Mouse (Mus musculus) CH12.LX (cell line): ENCODE results near the gene Grap. TPM values are rescaled to one million over a fixed set of nuclear protein-coding genes. Genes with fewer than 3 reads are reported as not detected.

ENCODE experiments used
- DNase-seq: peaks from one replicate; pipeline ENCODE4 v3.0.0-alpha.2; 2013; ENCODE audit errors: extremely low read depth
- H3K27ac ChIP-seq: 2 replicates; pipeline ENCODE4 v1.5.1; 2012; ENCODE audit warnings: low read depth, mild to moderate bottlenecking, control low read depth, moderate library complexity; ENCODE audit not compliant: insufficient read depth
- H3K27me3 ChIP-seq: replicated peaks from 2 replicates; pipeline ENCODE3; 2012; ENCODE audit warnings: inconsistent platforms
- H3K36me3 ChIP-seq, 2 experiments: replicated peaks in 1 of 2; 2 replicates each; pipeline versions ENCODE3 to v1.6.1; 2012; ENCODE audit warnings: inconsistent platforms in 1 of 2, low read length in 1 of 2, mild to moderate bottlenecking in 1 of 2, mixed read lengths in 1 of 2, moderate library complexity in 1 of 2; ENCODE audit not compliant: control insufficient read depth in 1 of 2, insufficient read depth in 1 of 2
- H3K4me1 ChIP-seq, 2 experiments: 2 replicates each; pipeline ENCODE4 v1.6.1; 2012; ENCODE audit warnings: inconsistent platforms in 1 of 2, moderate library complexity in 1 of 2; ENCODE audit not compliant: insufficient read depth in 2 of 2, control insufficient read depth in 1 of 2
- H3K4me2 ChIP-seq: 2 replicates; pipeline ENCODE4 v1.6.1; 2012; ENCODE audit warnings: low read depth, mild to moderate bottlenecking, control low read depth; ENCODE audit not compliant: poor library complexity, insufficient read depth, severe bottlenecking
- H3K4me3 ChIP-seq, 3 experiments: fragments of 150-350 bp in 1 of 3; sonication (generic) in 1 of 3; replicated peaks in 1 of 3; 2 replicates each; pipeline versions ENCODE3 to v1.5.1; 2011 to 2012; ENCODE audit warnings: low read depth in 2 of 3, low read length in 2 of 3, mild to moderate bottlenecking in 2 of 3, moderate library complexity in 2 of 3, control low read depth in 1 of 3, improper control_type of control experiment in 1 of 3, inconsistent platforms in 1 of 3, mixed read lengths in 1 of 3; ENCODE audit not compliant: poor library complexity in 1 of 3
- H3K79me2 ChIP-seq: replicated peaks from 2 replicates; pipeline ENCODE4 v1.6.1; 2012; ENCODE audit warnings: mild to moderate bottlenecking, moderate library complexity; ENCODE audit not compliant: control insufficient read depth, poor library complexity, insufficient read depth, severe bottlenecking; ENCODE audit errors: extremely low read depth
- H3K9ac ChIP-seq: 2 replicates; pipeline ENCODE4 v1.6.1; 2012; ENCODE audit warnings: low read depth, mild to moderate bottlenecking, control low read depth, moderate library complexity; ENCODE audit not compliant: insufficient read depth
- H3K9me3 ChIP-seq: replicated peaks from 2 replicates; pipeline ENCODE3; 2012; ENCODE audit warnings: low read length, inconsistent platforms, mixed read lengths
- BHLHE40 ChIP-seq: IDR thresholded peaks from 2 replicates; pipeline ENCODE4 v1.6.1; 2011; ENCODE audit warnings: mild to moderate bottlenecking, low read depth, low read length, improper control_type of control experiment
- CHD2 ChIP-seq: IDR thresholded peaks from 2 replicates; pipeline ENCODE4 v1.6.1; 2011; ENCODE audit warnings: low read length, improper control_type of control experiment
- ETS1 ChIP-seq: conservative IDR thresholded peaks from 2 replicates; pipeline ENCODE4 v1.6.1; 2012; ENCODE audit warnings: low read depth, mild to moderate bottlenecking, inconsistent platforms, low read length, improper control_type of control experiment, moderate library complexity
- GABPA ChIP-seq: IDR thresholded peaks from 2 replicates; pipeline ENCODE4 v1.6.1; 2012; ENCODE audit warnings: low read depth, low read length, improper control_type of control experiment, inconsistent platforms; ENCODE audit not compliant: insufficient replicate concordance
- HCFC1 ChIP-seq: IDR thresholded peaks from 2 replicates; pipeline ENCODE4 v1.6.1; 2012; ENCODE audit warnings: low read depth, mild to moderate bottlenecking, inconsistent platforms, low read length, improper control_type of control experiment
- JUN ChIP-seq: IDR thresholded peaks from 2 replicates; pipeline ENCODE4 v1.6.1; 2011; ENCODE audit warnings: low read depth, mild to moderate bottlenecking, low read length, improper control_type of control experiment, moderate library complexity; ENCODE audit not compliant: insufficient read depth
- JUND ChIP-seq: conservative IDR thresholded peaks from 2 replicates; pipeline ENCODE4 v1.6.1; 2011; ENCODE audit warnings: low read depth, low read length, improper control_type of control experiment
- KAT2A ChIP-seq: IDR thresholded peaks from 2 replicates; pipeline ENCODE4 v1.6.1; 2012; ENCODE audit warnings: low read length, improper control_type of control experiment, inconsistent platforms; ENCODE audit not compliant: insufficient replicate concordance
- MAFK ChIP-seq: IDR thresholded peaks from 2 replicates; pipeline ENCODE4 v1.6.1; 2011; ENCODE audit warnings: low read length, improper control_type of control experiment; ENCODE audit not compliant: insufficient replicate concordance
- MAX ChIP-seq: IDR thresholded peaks from 2 replicates; pipeline ENCODE4 v1.6.1; 2011; ENCODE audit warnings: low read length, improper control_type of control experiment
- MAZ ChIP-seq: IDR thresholded peaks from 2 replicates; pipeline ENCODE4 v1.6.1; 2012; ENCODE audit warnings: low read depth, mild to moderate bottlenecking, inconsistent platforms, low read length, improper control_type of control experiment, moderate library complexity
- MEF2A ChIP-seq: IDR thresholded peaks from 2 replicates; pipeline ENCODE4 v1.6.1; 2014; ENCODE audit warnings: low read depth, mild to moderate bottlenecking, inconsistent platforms, low read length, improper control_type of control experiment, borderline replicate concordance
- NELFE ChIP-seq: IDR thresholded peaks from 2 replicates; pipeline ENCODE4 v1.6.1; 2011; ENCODE audit warnings: low read depth, low read length, improper control_type of control experiment
- NRF1 ChIP-seq: IDR thresholded peaks from 2 replicates; pipeline ENCODE4 v1.6.1; 2014; ENCODE audit warnings: low read depth, mild to moderate bottlenecking, inconsistent platforms, low read length, improper control_type of control experiment, moderate library complexity
- PAX5 ChIP-seq: IDR thresholded peaks from 2 replicates; pipeline ENCODE4 v1.6.1; 2012; ENCODE audit warnings: low read length, inconsistent platforms, mixed read lengths
- POLR2A ChIP-seq: IDR thresholded peaks from 2 replicates; pipeline ENCODE4 v1.6.1; 2011; ENCODE audit warnings: low read depth, mild to moderate bottlenecking, improper control_type of control experiment, low read length
- RAD21 ChIP-seq: IDR thresholded peaks from 2 replicates; pipeline ENCODE4 v1.6.1; 2011; ENCODE audit warnings: low read depth, mild to moderate bottlenecking, low read length, improper control_type of control experiment, moderate library complexity
- RCOR1 ChIP-seq: conservative IDR thresholded peaks from 2 replicates; pipeline ENCODE4 v1.6.1; 2012; ENCODE audit warnings: low read depth, mild to moderate bottlenecking, inconsistent platforms, low read length, improper control_type of control experiment
- SIN3A ChIP-seq: IDR thresholded peaks from 2 replicates; pipeline ENCODE4 v1.6.1; 2012; ENCODE audit warnings: low read length, improper control_type of control experiment, inconsistent platforms
- SMC3 ChIP-seq: IDR thresholded peaks from 2 replicates; pipeline ENCODE4 v1.6.1; 2011; ENCODE audit warnings: low read depth, low read length, improper control_type of control experiment
- TBP ChIP-seq: conservative IDR thresholded peaks from 2 replicates; pipeline ENCODE4 v1.6.1; 2011; ENCODE audit warnings: low read depth, low read length, improper control_type of control experiment
- TCF12 ChIP-seq: IDR thresholded peaks from 2 replicates; pipeline ENCODE4 v1.6.1; 2014; ENCODE audit warnings: low read depth, mild to moderate bottlenecking, inconsistent platforms, low read length, improper control_type of control experiment
- UBTF ChIP-seq: IDR thresholded peaks from 2 replicates; pipeline ENCODE4 v1.6.1; 2012; ENCODE audit warnings: low read depth, mild to moderate bottlenecking, inconsistent platforms, low read length, improper control_type of control experiment, moderate library complexity
- USF2 ChIP-seq: conservative IDR thresholded peaks from 2 replicates; pipeline ENCODE4 v1.6.1; 2011; ENCODE audit warnings: low read depth, low read length, improper control_type of control experiment
- ZC3H11A ChIP-seq: IDR thresholded peaks from 2 replicates; pipeline ENCODE4 v1.6.1; 2012; ENCODE audit warnings: low read depth, mild to moderate bottlenecking, inconsistent platforms, low read length, improper control_type of control experiment
- ZKSCAN1 ChIP-seq: IDR thresholded peaks from 2 replicates; pipeline ENCODE4 v1.6.1; 2012; ENCODE audit warnings: low read depth, inconsistent platforms, low read length, improper control_type of control experiment, borderline replicate concordance
- ZMIZ1 ChIP-seq: IDR thresholded peaks from 2 replicates; pipeline ENCODE4 v1.6.1; 2012; ENCODE audit warnings: low read depth, mild to moderate bottlenecking, inconsistent platforms, low read length, improper control_type of control experiment
- ZNF384 ChIP-seq: IDR thresholded peaks from 2 replicates; pipeline ENCODE4 v1.6.1; 2012; ENCODE audit warnings: low read depth, low read length, improper control_type of control experiment, inconsistent platforms
- dilution Hi-C: fragments of 300-500 bp; cut with MboI; formaldehyde crosslinking; loops from 2 replicates; pipeline ENCODE4 v1.14.3; 2020; ENCODE audit warnings: low sequenced_read_pairs; ENCODE audit not compliant: extremely low pct_unique_long_range_greater_than_20kb, extremely low pct_ligation_motif_present
- in situ Hi-C: fragments of 300-500 bp; cut with MboI; formaldehyde crosslinking; loops from 3 replicates; pipeline ENCODE4 v1.14.3; 2019; ENCODE audit warnings: low sequenced_read_pairs, low pct_ligation_motif_present, low pct_unique_long_range_greater_than_20kb, mixed read lengths
- polyA plus RNA-seq: library from polyadenylated mRNA; unstranded; fragments of >175 nt; gene quantifications from 2 replicates; pipeline ENCODE4 v1.2.1, GENCODE M21; 2012; ENCODE audit warnings: low read depth; ENCODE audit not compliant: insufficient read length
- total RNA-seq, 2 experiments: library from RNA; depleted of rRNA; stranded (reverse); fragments of 300-350 nt in 1 of 2; fragments of >200 nt in 1 of 2; gene quantifications; 2 replicates each; pipeline ENCODE4 v1.2.3; 2012 to 2014

Gene Grap
- total and polyA plus RNA-seq, 3 experiments = 274 to 412 (median 280) TPM

DNA sequence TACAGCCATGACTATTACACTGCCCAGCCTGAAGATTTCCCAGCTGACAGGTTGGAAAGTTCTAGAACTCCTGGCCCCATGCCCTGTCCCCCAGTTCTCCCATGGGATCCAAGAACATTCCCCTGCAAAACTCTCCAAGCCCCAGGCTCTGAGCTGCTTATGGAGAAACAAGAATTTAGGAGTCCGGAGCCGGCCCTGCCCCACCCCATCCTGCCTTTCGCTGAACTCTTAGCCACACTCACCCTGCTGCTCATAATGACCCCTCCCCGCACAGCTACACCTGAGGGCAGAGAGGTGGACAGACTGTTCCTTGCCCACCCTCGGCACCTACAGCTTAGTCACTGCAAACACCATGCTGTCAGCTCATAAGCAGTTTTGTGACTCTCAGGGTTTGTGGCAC is 14.7 kb downstream of the Grap start:
- Histone ChIP-seq H3K36me3 (peaks cover 97 to 100% of the 10 kb centered on the region in 2 experiments), H3K4me3 (no peak overlapping the region), H3K27me3 (no peaks in the 10 kb centered on the region), H3K9ac (no peak overlapping the region), H3K4me2 (no peak overlapping the region; the same call in 1 of the 2 replicates), H3K79me2 (peaks cover 39% of the 10 kb centered on the region), H3K27ac (peak overlapping the region; percentile 93), H3K9me3 (no peaks in the 10 kb centered on the region), H3K4me1 (peaks cover 60 to 99% of the 10 kb centered on the region in 2 experiments)
- in situ Hi-C loops = loop anchor here (5.0 kb wide), 1 partner anchor 35 kb away; no protein-coding TSS in a partner anchor
- peak; percentile 39; the same call in 1 of the 2 replicates for TF ChIP-seq ZMIZ1
- no peak for TF ChIP-seq ZC3H11A
- TF ChIP-seq MEF2A = no peak
- TF ChIP-seq USF2 = no peak
- no peak for TF ChIP-seq GABPA
- no peak for TF ChIP-seq TCF12
- 0 out of 2 replicates have a peak, but pooled peaks have one; percentile 0 for TF ChIP-seq SIN3A
- no peak for TF ChIP-seq HCFC1
- TF ChIP-seq JUN = no peak
- 0 out of 2 replicates have a peak, but pooled peaks have one; percentile 60 for TF ChIP-seq RCOR1
- peak; percentile 57 for TF ChIP-seq POLR2A
- no peak; the same call in 1 of the 2 replicates for TF ChIP-seq SMC3
- no peak for TF ChIP-seq KAT2A
- TF ChIP-seq RAD21 = no peak
- dilution Hi-C loops = no loop called here
- DNase-seq = no peak

DNA sequence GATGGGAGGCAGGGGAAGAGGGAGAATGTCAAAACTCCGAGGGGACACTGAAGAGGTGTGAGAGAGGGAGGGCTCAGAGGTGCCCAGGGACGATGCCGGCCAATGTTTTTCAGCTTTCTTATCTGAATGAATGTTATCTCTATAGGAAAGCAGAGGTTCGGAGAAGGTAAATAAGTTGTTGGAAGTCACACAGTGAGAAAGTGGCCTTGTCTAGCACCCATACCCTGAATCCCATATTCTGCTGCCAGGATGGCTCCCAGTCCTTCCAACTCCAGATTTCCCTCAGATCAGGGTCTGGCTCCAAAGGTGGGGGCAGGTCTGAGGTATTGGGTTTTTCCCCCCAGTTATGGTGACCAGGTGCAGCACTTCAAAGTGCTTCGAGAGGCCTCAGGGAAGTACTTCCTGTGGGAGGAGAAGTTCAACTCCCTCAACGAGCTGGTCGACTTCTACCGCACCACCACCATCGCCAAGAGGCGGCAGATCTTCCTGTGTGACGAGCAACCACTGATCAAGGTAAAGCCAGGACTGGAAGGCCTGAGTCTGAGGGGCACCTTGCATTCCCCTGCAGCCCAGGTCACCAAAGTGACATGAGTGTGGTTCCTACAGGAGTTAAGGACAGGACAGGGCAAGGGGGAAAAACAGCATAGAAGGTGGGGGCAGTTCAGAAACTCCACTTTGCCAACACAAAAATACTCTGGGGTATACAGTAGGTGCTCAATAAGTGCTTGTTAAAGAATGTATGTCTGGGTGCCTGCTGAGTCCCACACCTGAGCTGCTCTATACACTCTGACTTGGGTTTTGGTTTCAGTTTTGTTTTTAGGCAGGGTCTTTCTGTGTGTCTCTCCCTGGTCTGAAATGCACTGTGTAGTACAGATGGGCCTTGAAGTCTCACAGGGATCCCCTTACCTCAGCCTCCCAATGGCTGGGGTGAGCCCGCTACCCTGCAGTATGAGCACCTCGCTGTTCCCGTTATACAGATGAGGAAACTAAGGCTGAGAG is 16.7 kb downstream of the Grap start:
- Histone ChIP-seq H3K4me2 (peak overlapping the region; percentile 14), H3K36me3 (peaks cover 88 to 94% of the 10 kb centered on the region in 2 experiments), H3K4me1 (peaks cover 61 to 99% of the 10 kb centered on the region in 2 experiments), H3K4me3 (peak overlapping the region in 2 of 3 experiments; percentile 8 to 22), H3K9ac (no peak overlapping the region), H3K9me3 (no peaks in the 10 kb centered on the region), H3K27ac (peak overlapping the region; percentile 93), H3K79me2 (peaks cover 19% of the 10 kb centered on the region), H3K27me3 (no peaks in the 10 kb centered on the region)
- dilution Hi-C loops (no loop called here), in situ Hi-C loops (loop anchor here (5.0 kb wide), 1 partner anchor 33 kb away; no protein-coding TSS in a partner anchor)
- peak; percentile 76 for DNase-seq
- peak; percentile 77 for TF ChIP-seq ETS1
- TF ChIP-seq TBP = no peak
- TF ChIP-seq ZNF384 = no peak
- no peak; the same call in 1 of the 2 replicates for TF ChIP-seq ZKSCAN1
- TF ChIP-seq MAX = peak; percentile 62
- TF ChIP-seq ZMIZ1 = 0 out of 2 replicates have a peak, but pooled peaks have one; percentile 10
- no peak; the same call in 1 of the 2 replicates for TF ChIP-seq SMC3
- TF ChIP-seq JUN = no peak
- no peak for TF ChIP-seq USF2
- TF ChIP-seq MAFK = 0 out of 2 replicates have a peak, but pooled peaks have one; percentile 18
- peak; percentile 31 for TF ChIP-seq MAZ
- 0 out of 2 replicates have a peak, but pooled peaks have one; percentile 46 for TF ChIP-seq MEF2A
- no peak; the same call in 1 of the 2 replicates for TF ChIP-seq JUND
- TF ChIP-seq RCOR1 = peak; percentile 57
- 0 out of 2 replicates have a peak, but pooled peaks have one; percentile 25 for TF ChIP-seq NRF1
- no peak for TF ChIP-seq UBTF
- TF ChIP-seq CHD2 = peak; percentile 15; the same call in 1 of the 2 replicates
- TF ChIP-seq PAX5 = no peak
- no peak for TF ChIP-seq NELFE
- TF ChIP-seq BHLHE40 = no peak
